Comparison of ENCODE assay signal across 8 mouse cellular contexts in genomic region chr2:91060544-91061355, GRCm38 (mm10). TPM values are rescaled to one million over a fixed set of nuclear protein-coding genes. Genes with fewer than 3 reads are reported as not detected.
DNase-seq lines count a peak whose midpoint lies in the region; ATAC-seq lines count a peak whose summit lies in the region.

No protein-coding gene starts in this region.

- H3K27ac ChIP-seq in embryonic facial prominence, embryonic 11.5 days (replicated peaks; ENCODE audit: low read depth, low read length): no peak overlapping the region
- no peak overlapping the region for H3K27ac ChIP-seq in midbrain, embryonic 11.5 days (ENCODE audit: low read depth, low read length)

- H3K9me3 ChIP-seq in embryonic facial prominence, embryonic 11.5 days (replicated peaks; ENCODE audit: control insufficient read depth, low read length): no peaks in the 10 kb centered on the region
- no peaks in the 10 kb centered on the region for H3K9me3 ChIP-seq in midbrain, embryonic 11.5 days (ENCODE audit: control insufficient read depth, low read length)

- 78% methylated on average over 10 of the region's 10 CpGs for WGBS in embryonic facial prominence, embryonic 11.5 days
- WGBS in midbrain, embryonic 11.5 days: 80% methylated on average over 10 of the region's 10 CpGs

- intact Hi-C loops in heart, postnatal 14 days (cut with DNase I): loop anchor here (1.0 to 2.0 kb wide), 3 partner anchors 42 to 194 kb away; partner anchors contain the start of gene Celf1

- H3K4me2 ChIP-seq in embryonic facial prominence, embryonic 11.5 days (ENCODE audit: low read depth, low read length): no peak overlapping the region
- H3K4me2 ChIP-seq in midbrain, embryonic 11.5 days: no peak overlapping the region

- H3K4me3 ChIP-seq in embryonic facial prominence, embryonic 11.5 days (ENCODE audit: low read depth, low read length): no peak overlapping the region
- no peak overlapping the region for H3K4me3 ChIP-seq in midbrain, embryonic 11.5 days (ENCODE audit: low read depth, low read length)

- no peaks in the 10 kb centered on the region for H3K27me3 ChIP-seq in embryonic facial prominence, embryonic 11.5 days (ENCODE audit: control insufficient read depth, insufficient read depth, low read length)
- H3K27me3 ChIP-seq in midbrain, embryonic 11.5 days (ENCODE audit: control insufficient read depth, insufficient read depth, low read length): no peaks in the 10 kb centered on the region

- no peak for ATAC-seq in CD4-positive, CD25-positive, alpha-beta regulatory T cell, adult 4 months
- ATAC-seq in embryonic facial prominence, embryonic 11.5 days (replicated peaks; ENCODE audit: insufficient number of reproducible peaks, low FRiP score, low TSS enrichment, low read depth): no peak
- ATAC-seq in midbrain, embryonic 11.5 days (ENCODE audit: low FRiP score): peak; percentile 41; the same call in 1 of the 2 replicates

- H3K36me3 ChIP-seq in embryonic facial prominence, embryonic 11.5 days (replicated peaks; ENCODE audit: control insufficient read depth, insufficient read depth, low read depth, low read length): peaks cover 11% of the 10 kb centered on the region
- H3K36me3 ChIP-seq in midbrain, embryonic 11.5 days (ENCODE audit: control insufficient read depth, insufficient read depth, low read length): peaks cover 35% of the 10 kb centered on the region

- H3K9ac ChIP-seq in embryonic facial prominence, embryonic 11.5 days (replicated peaks; ENCODE audit: low read length): no peak overlapping the region
- H3K9ac ChIP-seq in midbrain, embryonic 11.5 days (ENCODE audit: low read length): no peak overlapping the region

- no peaks in the 10 kb centered on the region for H3K4me1 ChIP-seq in embryonic facial prominence, embryonic 11.5 days (ENCODE audit: control insufficient read depth, insufficient read depth, low read length)
- no peaks in the 10 kb centered on the region for H3K4me1 ChIP-seq in midbrain, embryonic 11.5 days (ENCODE audit: control insufficient read depth, insufficient read depth, low read length)

- DNase-seq in CD4-positive, CD25-positive, alpha-beta regulatory T cell, adult 2 months (ENCODE audit: low read depth, low spot score): peak; percentile 47
- peak; percentile 73 for DNase-seq in 3T3-L1 (ENCODE audit: low read depth, low spot score)
- peak; percentile 71 for DNase-seq in embryonic facial prominence, embryonic 11.5 days (ENCODE audit: low spot score)
- DNase-seq in heart, postnatal 14 days: peak; percentile 54 to 69
- peak; percentile 63 to 81 for DNase-seq in layer of hippocampus, postnatal 25 days (ENCODE audit: extremely low spot score in 1 of 2, low spot score in 1 of 2)
- DNase-seq in midbrain, embryonic 11.5 days (ENCODE audit: low spot score, missing footprints): peak; percentile 90
- DNase-seq in thymus, postnatal 4 days: peak; percentile 72

RNA-seq across cellular contexts. Expression of gene Psmc3, which starts 6.9 kb away (rescaled TPM):
- 100 to 1,000 TPM; 198 to 201 TPM for polyA plus RNA-seq in CD4-positive, CD25-positive, alpha-beta regulatory T cell, adult 4 months (2017; shearing (Covaris generic))
- polyA plus RNA-seq in embryonic facial prominence, embryonic 11.5 days (2014; fragmentation: Nextera tagmentation; extraction: Ambion mirVana): 388 and 406 TPM in 2 replicates
- total RNA-seq in heart, postnatal 14 days (2021): 100 to 1,000 TPM; 209 to 211 TPM
- total RNA-seq in layer of hippocampus, postnatal 25 days (2021): 100 to 1,000 TPM; 232 to 234 TPM
- 364 and 369 TPM in 2 replicates for polyA plus RNA-seq in midbrain, embryonic 11.5 days (2014; fragmentation: Nextera tagmentation; extraction: Ambion mirVana)

RNA-seq across cellular contexts. Expression of gene Slc39a13, which starts 9.5 kb away (rescaled TPM):
- 10 to 100 TPM; 33.1 to 55.2 TPM for polyA plus RNA-seq in CD4-positive, CD25-positive, alpha-beta regulatory T cell, adult 4 months (2017; shearing (Covaris generic))
- polyA plus RNA-seq in embryonic facial prominence, embryonic 11.5 days (2014; fragmentation: Nextera tagmentation; extraction: Ambion mirVana): 22.0 and 22.1 TPM in 2 replicates
- total RNA-seq in heart, postnatal 14 days (2021): 10 to 100 TPM; 24.7 to 25.5 TPM
- 10 to 100 TPM; 23.3 to 31.2 TPM for total RNA-seq in layer of hippocampus, postnatal 25 days (2021)
- polyA plus RNA-seq in midbrain, embryonic 11.5 days (2014; fragmentation: Nextera tagmentation; extraction: Ambion mirVana): 16.6 and 18.9 TPM in 2 replicates

RNA-seq across cellular contexts. Expression of gene Spi1, which starts 21.4 kb away (rescaled TPM):
- under 1 TPM in 1 of 2 experiments, not detected in 1; 0.49 TPM for polyA plus RNA-seq in CD4-positive, CD25-positive, alpha-beta regulatory T cell, adult 4 months (2017; shearing (Covaris generic))
- 3.0 and 3.6 TPM in 2 replicates for polyA plus RNA-seq in embryonic facial prominence, embryonic 11.5 days (2014; fragmentation: Nextera tagmentation; extraction: Ambion mirVana)
- total RNA-seq in heart, postnatal 14 days (2021): 1 to 10 TPM; 4.1 TPM
- 1 to 10 TPM; 3.6 to 3.8 TPM for total RNA-seq in layer of hippocampus, postnatal 25 days (2021)
- 4.0 and 4.5 TPM in 2 replicates for polyA plus RNA-seq in midbrain, embryonic 11.5 days (2014; fragmentation: Nextera tagmentation; extraction: Ambion mirVana)

RNA-seq across cellular contexts. Expression of gene Rapsn, which starts 25.3 kb away (rescaled TPM):
- 1 to 10 TPM; 5.4 to 7.7 TPM for polyA plus RNA-seq in CD4-positive, CD25-positive, alpha-beta regulatory T cell, adult 4 months (2017; shearing (Covaris generic))
- polyA plus RNA-seq in embryonic facial prominence, embryonic 11.5 days (2014; fragmentation: Nextera tagmentation; extraction: Ambion mirVana): 3.5 and 4.5 TPM in 2 replicates
- 10 to 100 TPM; 11.6 to 12.4 TPM for total RNA-seq in heart, postnatal 14 days (2021)
- total RNA-seq in layer of hippocampus, postnatal 25 days (2021): under 1 TPM in 1 of 2 experiments, not detected in 1; 0.59 TPM
- 0.63 and 0.98 TPM in 2 replicates for polyA plus RNA-seq in midbrain, embryonic 11.5 days (2014; fragmentation: Nextera tagmentation; extraction: Ambion mirVana)

RNA-seq across cellular contexts. Expression of gene Mybpc3, which starts 57.2 kb away (rescaled TPM):
- not detected for polyA plus RNA-seq in CD4-positive, CD25-positive, alpha-beta regulatory T cell, adult 4 months (2017; shearing (Covaris generic))
- 0.25 and 1.6 TPM in 2 replicates for polyA plus RNA-seq in embryonic facial prominence, embryonic 11.5 days (2014; fragmentation: Nextera tagmentation; extraction: Ambion mirVana)
- 1,000 to 10,000 TPM; 1,701 to 1,920 TPM for total RNA-seq in heart, postnatal 14 days (2021)
- total RNA-seq in layer of hippocampus, postnatal 25 days (2021): under 1 TPM; 0.20 to 0.23 TPM
- polyA plus RNA-seq in midbrain, embryonic 11.5 days (2014; fragmentation: Nextera tagmentation; extraction: Ambion mirVana): not detected in 2 replicates
